Mouse (Mus musculus) G1E (cell line): ENCODE data around the gene Sp6. TPM values are rescaled to one million over a fixed set of nuclear protein-coding genes. Genes with fewer than 3 reads are reported as not detected.

ENCODE experiments used
- ATAC-seq: 2 replicates; pipeline ENCODE4 v1.8.0; 2016; ENCODE audit warnings: mild to moderate bottlenecking; ENCODE audit not compliant: insufficient number of reproducible peaks, poor library complexity, low FRiP score, severe bottlenecking; ENCODE audit errors: extremely low read depth
- DNase-seq: peaks from one replicate; pipeline ENCODE4 v3.0.0; 2012; ENCODE audit warnings: low spot score
- H3K27me3 ChIP-seq: 2 replicates; pipeline ENCODE4 v1.6.1; 2012; ENCODE audit warnings: mild to moderate bottlenecking, low read length, inconsistent platforms; ENCODE audit not compliant: insufficient read depth
- H3K36me3 ChIP-seq: replicated peaks from 2 replicates; pipeline ENCODE3; 2012; ENCODE audit warnings: mild to moderate bottlenecking, inconsistent platforms
- H3K4me1 ChIP-seq: 2 replicates; pipeline ENCODE4 v1.6.1; 2012; ENCODE audit warnings: low read depth, low read length, inconsistent platforms, mixed read lengths; ENCODE audit not compliant: insufficient read depth
- H3K4me3 ChIP-seq: 2 replicates; pipeline ENCODE4 v1.5.1; 2012; ENCODE audit warnings: low read depth, mild to moderate bottlenecking, inconsistent platforms, low read length, moderate library complexity, mixed read lengths
- H3K9me3 ChIP-seq: replicated peaks from 2 replicates; pipeline ENCODE4 v1.6.1; 2012; ENCODE audit warnings: inconsistent platforms
- CTCF ChIP-seq: IDR thresholded peaks from 2 replicates; pipeline ENCODE4 v1.5.1; 2012; ENCODE audit warnings: low read depth, low read length, inconsistent platforms, mixed read lengths
- GATA1 ChIP-seq: IDR thresholded peaks from 2 replicates; pipeline ENCODE4 v1.6.1; 2012; ENCODE audit warnings: borderline replicate concordance, low read length, inconsistent platforms, mixed read lengths
- GATA2 ChIP-seq: IDR thresholded peaks from 2 replicates; pipeline ENCODE4 v1.6.1; 2012; ENCODE audit warnings: low read depth, low read length, inconsistent platforms, borderline replicate concordance
- POLR2AphosphoS5 ChIP-seq: IDR thresholded peaks from 2 replicates; pipeline ENCODE4 v1.6.1; 2012; ENCODE audit warnings: low read depth, low read length, inconsistent platforms; ENCODE audit not compliant: insufficient replicate concordance
- TAL1 ChIP-seq: conservative IDR thresholded peaks from 2 replicates; pipeline ENCODE4 v1.6.1; 2012; ENCODE audit warnings: low read depth, low read length, inconsistent platforms, mixed read lengths
- polyA plus RNA-seq: library from polyadenylated mRNA; stranded (reverse); fragments of >175 nt; gene quantifications from 2 replicates; pipeline ENCODE4 v1.2.3, GENCODE M21; 2012
- total RNA-seq, 2 experiments: library from RNA; stranded (forward) in 1 of 2; stranded (reverse) in 1 of 2; fragments of 200-1000 nt in 1 of 2; fragments of >200 nt in 1 of 2; fragmentation: Nextera tagmentation in 1 of 2; gene quantifications; 2 replicates each; pipeline ENCODE4 v1.2.3; 2014 to 2017

Sp6 gene
- total and polyA plus RNA-seq, 3 experiments: 0.05 TPM; not detected in 2

GRCm38 (mm10) chr11:96969280-96969722, 43.9 kb upstream of the Sp6 start:
- no peak overlapping the region; the same call in 1 of the 2 replicates for H3K4me3 ChIP-seq
- H3K27me3 ChIP-seq: no peaks in the 10 kb centered on the region
- no peak for TF ChIP-seq GATA2
- no peak for TF ChIP-seq GATA1
- no peak for TF ChIP-seq TAL1
- TF ChIP-seq POLR2AphosphoS5: no peak
- no peak for TF ChIP-seq CTCF
- peaks cover 72% of the 10 kb centered on the region for H3K4me1 ChIP-seq
- peaks cover 86% of the 10 kb centered on the region for H3K36me3 ChIP-seq
- DNase-seq (no peak), ATAC-seq (no peak; the same call in 1 of the 2 replicates)
- no peaks in the 10 kb centered on the region for H3K9me3 ChIP-seq

- no peak for TF ChIP-seq GATA1
- TF ChIP-seq POLR2AphosphoS5: no peak
- no peak for TF ChIP-seq CTCF
- TF ChIP-seq GATA2: no peak
- no peak for TF ChIP-seq TAL1
- H3K4me3 ChIP-seq: no peak overlapping the region; the same call in 1 of the 2 replicates
- ATAC-seq: no peak
- H3K27me3 ChIP-seq: no peaks in the 10 kb centered on the region
- peaks cover 74% of the 10 kb centered on the region for H3K4me1 ChIP-seq
- H3K36me3 ChIP-seq: peaks cover 82% of the 10 kb centered on the region
- H3K9me3 ChIP-seq: no peaks in the 10 kb centered on the region
- no peak for DNase-seq
These were observed 43.4 kb upstream of the Sp6 start for GRCm38 (mm10) chr11:96969746-96970145.

GRCm38 (mm10) chr11:96970341-96970740, 42.9 kb upstream of the Sp6 start:
- peaks cover 76% of the 10 kb centered on the region for H3K4me1 ChIP-seq

GRCm38 (mm10) chr11:96972906-96973305, 40.3 kb upstream of the Sp6 start:
- ATAC-seq (no peak), DNase-seq (no peak)
- H3K9me3 ChIP-seq: no peaks in the 10 kb centered on the region
- TF ChIP-seq GATA2 (no peak), GATA1 (no peak)
- peaks cover 71% of the 10 kb centered on the region for H3K4me1 ChIP-seq
- H3K4me3 ChIP-seq: no peak overlapping the region
- no peaks in the 10 kb centered on the region for H3K27me3 ChIP-seq
- peaks cover 67% of the 10 kb centered on the region for H3K36me3 ChIP-seq

More at GRCm38 (mm10) chr11:96970341-96970740, 42.9 kb upstream of the Sp6 start:
- TF ChIP-seq GATA1: no peak
- TF ChIP-seq TAL1: no peak
- TF ChIP-seq CTCF: no peak
- no peak for TF ChIP-seq GATA2
- DNase-seq: no peak
- no peaks in the 10 kb centered on the region for H3K27me3 ChIP-seq
- H3K36me3 ChIP-seq: peaks cover 79% of the 10 kb centered on the region
- no peak for ATAC-seq
- H3K4me3 ChIP-seq: no peak overlapping the region
- H3K9me3 ChIP-seq: no peaks in the 10 kb centered on the region

- ATAC-seq: no peak
- TF ChIP-seq GATA2 (no peak), CTCF (no peak), GATA1 (no peak), POLR2AphosphoS5 (no peak), TAL1 (no peak)
- H3K4me1 ChIP-seq: peaks cover 70% of the 10 kb centered on the region
These were observed 39.7 kb upstream of the Sp6 start for GRCm38 (mm10) chr11:96973426-96973964.

GRCm38 (mm10) chr11:96974813-96975212, 38.4 kb upstream of the Sp6 start:
- no peak overlapping the region for H3K4me3 ChIP-seq
- peaks cover 69% of the 10 kb centered on the region for H3K4me1 ChIP-seq
- ATAC-seq: no peak
- H3K36me3 ChIP-seq: peaks cover 51% of the 10 kb centered on the region
- TF ChIP-seq GATA1 (no peak), GATA2 (no peak), POLR2AphosphoS5 (no peak), TAL1 (no peak), CTCF (no peak)
- H3K27me3 ChIP-seq: no peaks in the 10 kb centered on the region
- DNase-seq: no peak
- H3K9me3 ChIP-seq: no peaks in the 10 kb centered on the region

More at GRCm38 (mm10) chr11:96973426-96973964, 39.7 kb upstream of the Sp6 start:
- no peak for DNase-seq
- Histone ChIP-seq H3K4me3 (no peak overlapping the region), H3K36me3 (peaks cover 62% of the 10 kb centered on the region), H3K27me3 (no peaks in the 10 kb centered on the region), H3K9me3 (no peaks in the 10 kb centered on the region)
